Mouse (Mus musculus) forebrain, embryonic 13.5 days (tissue): ENCODE measurements at regions not wholly inside any gene's neighbourhood (a gene's known extent, or its start where the extent isn't known, plus 50 kb on each side); places are given as distances from the start of the nearest gene placed in this dataset.

Source experiments
- ATAC-seq: fragments of 200-750 bp; cut with Nextera tagmentation; 2 replicates; pipeline ENCODE4 v1.8.0; 2017
- H3K27ac ChIP-seq: fragments of 300-500 bp; sonication (generic); 2 replicates; pipeline ENCODE4 v1.5.1; 2015; ENCODE audit warnings: inconsistent platforms, mild to moderate bottlenecking, moderate library complexity
- H3K27me3 ChIP-seq: fragments of 300-500 bp; sonication (generic); 2 replicates; pipeline ENCODE4 v1.6.1; 2015; ENCODE audit warnings: mild to moderate bottlenecking, inconsistent platforms
- H3K36me3 ChIP-seq: fragments of 300-500 bp; sonication (generic); 2 replicates; pipeline ENCODE4 v1.6.1; 2015; ENCODE audit warnings: mild to moderate bottlenecking, inconsistent platforms; ENCODE audit not compliant: poor library complexity, severe bottlenecking
- H3K4me1 ChIP-seq: fragments of 300-500 bp; sonication (generic); 2 replicates; pipeline ENCODE4 v1.6.1; 2015; ENCODE audit warnings: inconsistent platforms
- H3K4me2 ChIP-seq: fragments of 300-500 bp; sonication (generic); 2 replicates; pipeline ENCODE4 v1.6.1; 2015; ENCODE audit warnings: inconsistent platforms, mild to moderate bottlenecking, moderate library complexity
- H3K4me3 ChIP-seq: fragments of 300-500 bp; sonication (generic); 2 replicates; pipeline ENCODE4 v1.5.1; 2015; ENCODE audit warnings: mild to moderate bottlenecking, inconsistent platforms
- H3K9ac ChIP-seq: fragments of 300-500 bp; sonication (generic); 2 replicates; pipeline ENCODE4 v1.6.1; 2015; ENCODE audit warnings: mild to moderate bottlenecking, inconsistent platforms
- H3K9me3 ChIP-seq: fragments of 300-500 bp; sonication (generic); replicated peaks from 2 replicates; pipeline ENCODE4 v1.6.1; 2016; ENCODE audit warnings: inconsistent platforms
- WGBS: fragments of 180-500 bp; shearing (Covaris S2); methylation state at CpG from one replicate; pipeline ENCODE4 v1.1.7; 2015; 5-methylcytosine and 5-hydroxymethylcytosine counted together

DNA sequence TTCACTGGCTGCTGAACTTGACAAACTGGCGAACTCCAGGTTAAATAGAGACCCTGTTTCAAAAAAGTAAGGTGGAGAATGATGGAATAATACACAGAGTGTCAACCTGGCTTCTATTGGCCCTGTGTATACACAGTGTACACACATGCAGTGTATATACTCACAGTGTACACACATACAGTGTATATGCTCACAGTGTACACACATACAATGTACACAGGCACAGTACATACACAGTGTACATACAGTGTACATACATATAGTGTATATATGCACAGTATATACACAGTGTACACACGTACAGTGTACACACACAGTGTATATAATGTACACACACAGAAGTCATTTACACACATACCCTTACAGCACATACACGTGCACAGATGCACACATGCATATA lies 52.4 kb upstream of the Aldh1b1 start:
- H3K27me3 ChIP-seq = no peaks in the 10 kb centered on the region
- no peak for ATAC-seq
- 87% methylated on average over 3 of the region's 3 CpGs for WGBS

DNA sequence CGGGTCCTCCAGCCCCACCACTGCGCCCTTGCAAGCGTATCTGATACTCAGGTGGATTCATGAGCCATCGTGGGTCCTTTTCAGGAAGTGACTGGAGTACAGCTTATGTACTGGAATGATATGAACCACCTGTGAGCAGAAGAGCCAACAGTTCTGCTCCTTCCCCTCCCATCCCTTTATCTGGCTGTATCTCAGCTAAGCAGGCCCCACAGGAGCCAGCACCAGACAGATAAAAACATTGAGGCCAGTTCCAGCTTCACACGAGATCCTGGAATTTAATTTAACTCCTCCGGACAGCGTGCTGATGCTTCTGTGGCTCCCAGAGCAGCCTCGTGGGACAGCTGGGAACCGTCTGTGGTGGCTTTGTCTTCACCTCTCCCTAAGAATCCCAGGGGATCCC lies 53.1 kb upstream of the Aldh1b1 start:
- no peak overlapping the region for H3K4me2 ChIP-seq
- ATAC-seq = no peak
- no peak overlapping the region for H3K27ac ChIP-seq
- no peaks in the 10 kb centered on the region for H3K9me3 ChIP-seq
- no peak overlapping the region for H3K9ac ChIP-seq
- peaks cover 9% of the 10 kb centered on the region; the same call in 1 of the 2 replicates for H3K4me1 ChIP-seq
- H3K36me3 ChIP-seq = no peaks in the 10 kb centered on the region
- H3K4me3 ChIP-seq = no peak overlapping the region
- H3K27me3 ChIP-seq = no peaks in the 10 kb centered on the region
- 70% methylated on average over 9 of the region's 9 CpGs for WGBS

More for the DNA sequence above, 52.4 kb upstream of the Aldh1b1 start:
- no peaks in the 10 kb centered on the region for H3K36me3 ChIP-seq
- no peak overlapping the region for H3K27ac ChIP-seq
- 0 out of 2 replicates have a peak, but pooled peaks cover 2% of the 10 kb centered on the region for H3K4me1 ChIP-seq
- H3K9me3 ChIP-seq = no peaks in the 10 kb centered on the region
- no peak overlapping the region for H3K9ac ChIP-seq
- H3K4me2 ChIP-seq = no peak overlapping the region
- no peak overlapping the region for H3K4me3 ChIP-seq

DNA sequence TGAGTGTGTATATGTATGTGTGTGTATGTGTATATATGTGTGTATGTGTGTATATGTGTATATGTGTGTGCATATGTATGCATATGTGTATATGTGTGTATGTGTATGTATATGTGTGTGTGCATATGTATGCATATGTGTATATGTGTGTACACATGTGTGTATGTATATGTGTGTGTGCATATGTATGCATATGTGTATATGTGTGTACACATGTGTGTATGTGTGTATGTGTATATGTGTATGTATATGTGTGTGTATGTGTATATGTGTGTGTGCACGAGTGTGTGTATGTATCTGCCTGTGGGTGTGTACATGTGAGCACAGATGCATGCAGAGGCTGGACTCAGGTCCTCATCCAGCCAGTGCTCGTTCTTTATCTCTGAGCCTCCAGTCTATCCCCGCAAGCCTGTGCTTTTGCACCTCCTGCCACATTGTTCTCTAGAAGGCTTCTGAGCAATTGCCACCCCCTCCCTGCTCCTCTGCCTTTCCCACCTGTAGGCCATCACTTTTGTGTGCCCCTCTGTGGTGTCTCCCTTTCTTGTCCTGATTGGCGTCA lies 53.9 kb upstream of the Aldh1b1 start:
- Histone ChIP-seq H3K4me1 (peaks cover 12% of the 10 kb centered on the region), H3K27me3 (no peaks in the 10 kb centered on the region), H3K9me3 (no peaks in the 10 kb centered on the region), H3K9ac (no peak overlapping the region), H3K36me3 (no peaks in the 10 kb centered on the region), H3K4me3 (no peak overlapping the region), H3K4me2 (no peak overlapping the region), H3K27ac (no peak overlapping the region)
- ATAC-seq = no peak
- WGBS = 86% methylated on average over 4 of the region's 4 CpGs

DNA sequence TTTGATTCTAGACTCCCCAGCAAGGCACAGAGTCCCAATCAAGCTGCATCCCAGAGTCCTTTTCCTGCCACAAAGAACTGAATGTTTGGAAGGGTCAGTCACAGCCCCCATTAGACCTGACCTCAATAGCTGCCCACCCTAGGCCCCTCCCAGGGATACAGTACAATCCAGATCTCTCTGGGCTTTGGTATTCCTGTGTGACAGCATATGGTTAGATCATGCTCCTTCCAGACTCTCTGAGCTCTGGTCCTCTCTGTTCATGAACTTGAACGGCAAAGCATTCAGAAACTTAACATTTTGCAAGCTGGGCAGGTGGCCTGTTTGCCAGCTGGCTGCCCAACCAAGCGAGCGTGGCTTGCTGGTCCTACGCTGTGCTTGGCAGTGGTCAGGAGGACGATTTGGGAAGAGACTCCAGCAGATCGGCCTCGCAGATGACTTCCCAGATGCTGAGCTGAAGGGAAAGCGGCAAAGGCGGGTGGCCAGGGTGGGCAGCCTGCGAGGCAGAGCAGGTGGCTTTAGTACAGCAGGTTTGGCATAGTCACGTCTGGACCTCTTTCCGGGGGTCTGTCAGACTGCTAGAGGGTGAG lies 58.0 kb upstream of the Aldh1b1 start:
- H3K4me3 ChIP-seq = no peak overlapping the region
- no peaks in the 10 kb centered on the region for H3K36me3 ChIP-seq
- H3K27me3 ChIP-seq = no peaks in the 10 kb centered on the region
- 83% methylated on average over 12 of the region's 12 CpGs for WGBS
- ATAC-seq = peak; percentile 23; the same call in 1 of the 2 replicates
- peaks cover 44% of the 10 kb centered on the region for H3K4me1 ChIP-seq
- H3K4me2 ChIP-seq = no peak overlapping the region
- no peak overlapping the region for H3K9ac ChIP-seq
- H3K9me3 ChIP-seq = no peaks in the 10 kb centered on the region
- no peak overlapping the region for H3K27ac ChIP-seq

DNA sequence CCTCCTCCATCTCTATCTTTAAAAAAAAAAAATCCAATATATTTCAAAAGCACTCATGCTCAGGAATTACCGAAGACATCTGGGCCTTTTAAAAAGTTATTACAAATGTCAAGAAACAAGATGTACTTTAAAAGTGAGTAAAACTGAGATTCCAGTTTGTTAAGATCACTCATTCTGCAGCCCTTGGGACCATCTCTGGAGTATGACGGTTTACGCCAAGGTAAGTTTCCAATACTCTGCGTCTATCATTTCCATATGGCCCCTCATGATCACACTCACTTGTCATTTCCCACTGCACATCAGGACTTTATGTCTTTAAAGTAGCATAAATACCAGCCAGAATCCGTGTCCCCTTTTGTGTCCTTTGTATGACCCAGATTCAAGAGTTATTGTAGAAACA lies 58.5 kb upstream of the Aldh1b1 start:
- H3K27me3 ChIP-seq = no peaks in the 10 kb centered on the region
- no peak overlapping the region for H3K27ac ChIP-seq
- no peak overlapping the region for H3K9ac ChIP-seq
- peaks cover 49% of the 10 kb centered on the region for H3K4me1 ChIP-seq
- H3K9me3 ChIP-seq = no peaks in the 10 kb centered on the region
- 74% methylated on average over 5 of the region's 5 CpGs for WGBS
- no peak for ATAC-seq
- no peaks in the 10 kb centered on the region for H3K36me3 ChIP-seq
- H3K4me2 ChIP-seq = no peak overlapping the region
- H3K4me3 ChIP-seq = no peak overlapping the region

DNA sequence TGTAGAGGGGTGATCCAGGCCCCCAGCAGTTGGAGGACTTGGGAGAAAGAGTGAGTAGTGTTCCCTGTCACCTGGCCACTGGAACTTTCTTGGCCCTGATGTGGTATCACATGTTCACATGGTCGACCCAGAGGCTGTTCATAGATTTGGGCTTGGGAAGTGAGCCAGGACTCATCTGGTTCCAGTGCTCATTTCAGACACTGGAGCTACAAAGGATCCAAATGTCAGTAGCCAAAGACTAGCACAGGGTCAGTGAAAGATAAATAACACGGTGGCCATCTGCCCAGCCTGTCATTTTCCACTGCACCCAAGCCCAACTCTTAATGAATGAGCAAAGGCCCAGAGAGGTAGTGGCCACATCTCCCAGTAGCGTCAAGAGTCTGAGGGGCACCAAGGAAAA lies 59.1 kb upstream of the Aldh1b1 start:
- ATAC-seq = no peak
- Histone ChIP-seq H3K27me3 (no peaks in the 10 kb centered on the region), H3K27ac (no peak overlapping the region; the same call in 1 of the 2 replicates), H3K4me1 (peaks cover 50% of the 10 kb centered on the region), H3K9me3 (no peaks in the 10 kb centered on the region), H3K4me2 (no peak overlapping the region), H3K36me3 (no peaks in the 10 kb centered on the region), H3K9ac (no peak overlapping the region), H3K4me3 (no peak overlapping the region)
- WGBS = 65% methylated on average over 3 of the region's 3 CpGs

DNA sequence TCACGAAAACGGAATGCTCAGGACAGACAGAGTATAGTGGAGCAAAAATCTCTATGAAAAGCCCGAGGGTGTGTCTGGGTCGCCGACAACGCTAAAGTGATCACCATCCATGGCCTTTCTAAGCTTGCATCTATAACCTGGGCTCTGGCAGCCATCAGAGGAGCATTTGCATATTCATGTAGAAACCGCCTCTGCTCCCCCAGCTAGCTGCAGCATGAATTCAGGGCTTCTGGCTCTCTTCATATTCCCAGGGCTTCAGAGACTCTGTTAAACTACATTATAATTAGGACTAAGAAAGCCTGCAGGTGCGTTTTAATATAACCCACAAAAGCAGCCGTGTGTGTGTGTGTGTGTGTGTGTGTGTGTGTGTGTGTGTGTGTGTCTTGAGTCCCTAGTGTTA lies 59.7 kb upstream of the Aldh1b1 start:
- no peaks in the 10 kb centered on the region for H3K27me3 ChIP-seq
- H3K36me3 ChIP-seq = no peaks in the 10 kb centered on the region
- no peak overlapping the region for H3K9ac ChIP-seq
- no peak overlapping the region for H3K4me3 ChIP-seq
- H3K9me3 ChIP-seq = no peaks in the 10 kb centered on the region
- H3K4me2 ChIP-seq = no peak overlapping the region
- peaks cover 50% of the 10 kb centered on the region for H3K4me1 ChIP-seq
- ATAC-seq = no peak
- H3K27ac ChIP-seq = peak overlapping the region; percentile 54; the same call in 1 of the 2 replicates
- 52% methylated on average over 9 of the region's 9 CpGs for WGBS

DNA sequence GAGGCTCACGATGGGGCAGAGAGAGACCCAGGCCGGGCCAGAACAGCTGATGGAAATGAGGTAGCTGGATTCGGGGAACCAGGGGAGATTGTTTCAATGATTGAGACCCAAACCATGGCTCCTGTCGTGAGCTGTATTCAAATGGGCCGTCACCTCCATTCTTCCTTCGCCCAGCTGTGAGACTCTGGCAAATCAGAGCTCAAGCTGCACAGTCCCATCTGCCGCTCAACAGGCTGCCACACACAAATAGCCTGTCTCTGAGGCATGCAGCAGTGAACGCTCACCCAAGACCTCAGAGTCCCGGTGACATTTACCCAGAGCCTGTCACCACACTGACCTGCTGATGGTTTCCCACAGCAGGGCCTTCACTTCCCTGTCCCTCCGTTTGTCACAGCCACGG lies 60.1 kb upstream of the Aldh1b1 start:
- peak; percentile 64 for ATAC-seq
- Histone ChIP-seq H3K4me3 (no peak overlapping the region), H3K9ac (no peak overlapping the region), H3K27me3 (no peaks in the 10 kb centered on the region), H3K36me3 (no peaks in the 10 kb centered on the region), H3K9me3 (no peaks in the 10 kb centered on the region), H3K4me2 (no peak overlapping the region), H3K4me1 (peaks cover 50% of the 10 kb centered on the region), H3K27ac (peak overlapping the region; percentile 54)
- 40% methylated on average over 11 of the region's 11 CpGs for WGBS

DNA sequence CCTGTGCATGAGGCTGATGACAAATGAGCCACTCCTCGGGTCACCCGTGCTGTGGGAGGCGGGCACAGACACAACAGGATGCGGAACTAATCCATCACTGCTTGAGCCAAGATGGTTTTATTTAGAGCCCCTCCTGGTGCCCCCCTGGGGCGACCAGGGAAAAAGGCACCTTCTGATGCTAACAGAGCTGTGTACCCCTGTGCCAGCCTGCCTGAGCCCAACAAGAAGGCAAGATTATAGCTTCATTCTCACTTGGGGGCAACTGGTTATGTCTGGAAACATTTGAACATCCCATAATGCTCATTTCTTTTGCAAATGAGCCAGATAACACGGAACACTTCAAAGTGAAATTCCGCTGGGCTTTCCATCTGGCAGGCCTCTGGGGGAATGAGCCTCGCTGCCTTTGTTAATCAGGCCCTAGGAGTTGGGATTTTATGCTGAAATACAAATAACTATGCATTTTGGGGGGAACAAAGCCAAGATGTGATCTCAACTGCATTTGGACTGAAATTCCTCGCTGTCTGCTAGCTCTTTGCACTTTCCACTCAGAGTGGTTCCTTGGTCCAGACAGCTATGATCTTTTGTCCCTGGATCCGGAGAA lies 62.5 kb upstream of the Aldh1b1 start:
- H3K27me3 ChIP-seq = no peaks in the 10 kb centered on the region
- H3K36me3 ChIP-seq = no peaks in the 10 kb centered on the region
- WGBS = 27% methylated on average over 10 of the region's 10 CpGs
- H3K4me2 ChIP-seq = no peak overlapping the region
- H3K27ac ChIP-seq = peak overlapping the region; percentile 80
- peak; percentile 57 for ATAC-seq
- no peak overlapping the region for H3K9ac ChIP-seq
- H3K4me3 ChIP-seq = no peak overlapping the region
- H3K9me3 ChIP-seq = no peaks in the 10 kb centered on the region
- peaks cover 48% of the 10 kb centered on the region for H3K4me1 ChIP-seq

DNA sequence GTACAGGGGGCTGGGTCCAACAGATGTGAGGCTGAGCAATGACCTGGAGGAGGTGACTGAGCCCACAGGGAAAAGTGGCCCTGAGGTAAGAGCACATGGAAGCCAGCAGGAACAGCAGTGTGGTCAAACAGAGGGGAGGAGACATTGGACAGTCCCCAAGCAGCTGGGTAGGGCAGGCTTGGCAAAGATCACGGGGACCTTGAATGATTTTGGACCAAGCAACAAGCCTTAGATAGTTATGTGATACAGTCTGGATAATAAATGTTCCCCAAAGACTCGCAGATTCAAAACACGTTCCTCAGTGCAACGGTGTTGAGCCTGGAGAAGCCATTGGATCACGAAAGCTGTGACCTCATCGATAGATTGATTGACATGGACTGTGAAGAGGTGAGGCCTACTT lies 64.8 kb upstream of the Aldh1b1 start:
- Histone ChIP-seq H3K9me3 (no peaks in the 10 kb centered on the region), H3K4me3 (no peak overlapping the region), H3K36me3 (no peaks in the 10 kb centered on the region), H3K4me1 (peaks cover 51% of the 10 kb centered on the region), H3K27ac (no peak overlapping the region), H3K9ac (no peak overlapping the region), H3K4me2 (no peak overlapping the region), H3K27me3 (0 out of 2 replicates have a peak, but pooled peaks cover under 1% of the 10 kb centered on the region)
- 92% methylated on average over 6 of the region's 6 CpGs for WGBS
- ATAC-seq = no peak

DNA sequence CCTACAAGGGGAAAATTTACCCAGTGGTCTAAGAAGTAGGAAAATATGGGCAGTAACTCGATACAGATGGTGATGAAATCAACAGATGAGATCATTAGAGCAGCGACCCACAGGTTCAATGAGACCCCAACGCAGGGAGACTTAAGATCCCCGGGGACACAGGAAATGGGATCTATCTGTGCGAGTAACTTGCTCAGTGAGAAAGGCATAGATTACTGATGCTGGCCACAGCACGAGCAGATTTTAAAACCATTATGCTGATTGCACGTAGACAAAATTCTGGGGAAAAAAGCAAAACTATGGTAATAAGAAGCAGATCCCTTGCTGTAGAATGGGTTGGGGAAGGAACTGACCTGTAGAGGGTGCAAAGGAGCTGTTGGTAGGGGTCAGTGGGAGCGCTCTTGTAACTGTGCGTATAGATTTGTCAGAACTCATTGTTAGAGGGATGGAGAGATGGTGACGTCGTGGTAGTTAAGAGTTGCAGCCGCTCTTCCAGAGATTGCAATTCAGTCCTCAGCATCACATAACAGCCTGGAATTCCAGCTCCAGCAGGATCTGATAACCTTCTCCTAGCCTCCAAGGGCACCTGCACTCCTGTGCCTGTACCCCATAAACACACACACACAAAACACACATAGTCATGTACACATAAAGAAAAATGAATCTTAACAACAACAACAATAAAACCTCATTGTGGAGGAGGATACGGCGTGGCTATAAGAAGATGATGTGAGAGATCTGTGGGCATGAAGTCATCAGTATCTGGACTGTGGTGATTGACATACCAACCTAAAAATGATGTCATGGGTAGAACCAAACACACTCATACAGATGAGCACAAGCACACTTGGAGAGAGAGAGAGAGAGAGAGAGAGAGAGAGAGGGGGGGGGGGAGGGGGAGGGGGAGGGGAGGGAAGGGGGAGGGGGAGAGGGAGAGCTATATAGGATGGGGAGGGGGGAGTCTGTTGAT lies 67.7 kb upstream of the Aldh1b1 start:
- no peak overlapping the region for H3K4me3 ChIP-seq
- H3K27ac ChIP-seq = 0 out of 2 replicates have a peak overlapping the region, but pooled peaks have one; percentile 22
- H3K9ac ChIP-seq = no peak overlapping the region
- ATAC-seq = peak; percentile 79
- no peaks in the 10 kb centered on the region for H3K36me3 ChIP-seq
- peaks cover 4% of the 10 kb centered on the region; the same call in 1 of the 2 replicates for H3K27me3 ChIP-seq
- H3K4me1 ChIP-seq = peaks cover 45% of the 10 kb centered on the region
- WGBS = 36% methylated on average over 14 of the region's 14 CpGs
- H3K9me3 ChIP-seq = no peaks in the 10 kb centered on the region
- H3K4me2 ChIP-seq = no peak overlapping the region; the same call in 1 of the 2 replicates

DNA sequence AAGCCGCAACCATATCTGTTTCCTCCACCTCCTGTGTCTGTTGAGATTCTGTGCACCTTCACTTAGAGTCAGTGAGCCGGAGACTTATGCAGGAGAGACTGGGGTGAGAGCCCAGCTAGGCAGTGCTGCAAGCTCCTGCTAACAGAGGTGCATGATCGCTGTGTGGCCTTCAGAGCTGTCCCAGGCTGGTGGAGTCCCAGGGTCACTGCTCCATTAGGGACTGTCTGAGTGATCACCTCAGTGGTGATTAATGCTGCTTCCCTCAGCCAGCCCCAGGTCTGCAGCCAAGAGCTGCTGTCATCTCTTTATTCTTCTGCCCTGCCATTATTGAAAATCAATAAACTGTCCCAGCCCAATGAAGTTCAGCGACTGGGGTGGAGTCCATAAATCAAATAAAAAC lies 69.0 kb upstream of the Aldh1b1 start:
- no peaks in the 10 kb centered on the region for H3K9me3 ChIP-seq
- H3K36me3 ChIP-seq = no peaks in the 10 kb centered on the region
- H3K27me3 ChIP-seq = peaks cover 9% of the 10 kb centered on the region
- WGBS = 79% methylated on average over 4 of the region's 4 CpGs
- peaks cover 36% of the 10 kb centered on the region for H3K4me1 ChIP-seq
- no peak overlapping the region for H3K4me3 ChIP-seq
- no peak overlapping the region for H3K4me2 ChIP-seq
- no peak overlapping the region for H3K9ac ChIP-seq
- no peak for ATAC-seq
- 0 out of 2 replicates have a peak overlapping the region, but pooled peaks have one; percentile 22 for H3K27ac ChIP-seq
